Mouse (Mus musculus): ENCODE results near the gene Adamtsl3.

The Adamtsl3 gene

GRCm38 (mm10) chr7:82424281-82424680 is 88.8 kb downstream of the Adamtsl3 start:
- no peak for DNase-seq

DNA sequence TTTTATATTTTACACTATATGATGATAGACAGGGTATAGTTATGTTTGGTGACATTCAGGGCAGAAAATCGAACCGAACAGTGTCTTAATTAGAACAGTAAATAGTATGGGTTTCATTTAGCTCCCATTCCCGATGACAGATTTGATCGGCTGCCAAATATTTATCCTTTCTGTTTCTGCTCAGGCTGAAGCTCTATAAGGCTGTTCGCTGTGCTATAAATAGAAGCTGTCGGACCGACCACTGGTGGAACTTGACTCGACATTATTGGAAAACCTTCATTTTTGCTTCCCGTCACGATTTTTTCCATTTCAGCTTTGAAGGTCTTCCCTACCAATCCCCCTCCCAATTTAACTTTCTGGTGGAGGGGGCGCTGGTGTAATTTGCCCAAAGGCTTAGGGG is 89.9 kb downstream of the Adamtsl3 start:
- DNase-seq: no peak

GRCm38 (mm10) chr7:82429447-82429846 is 94.0 kb downstream of the Adamtsl3 start:
- no peak for DNase-seq

- no peak for DNase-seq
Measured at GRCm38 (mm10) chr7:82431572-82431971, 96.1 kb downstream of the Adamtsl3 start.

- DNase-seq: no peak
Measured at GRCm38 (mm10) chr7:82433226-82433625, 97.7 kb downstream of the Adamtsl3 start.

DNA sequence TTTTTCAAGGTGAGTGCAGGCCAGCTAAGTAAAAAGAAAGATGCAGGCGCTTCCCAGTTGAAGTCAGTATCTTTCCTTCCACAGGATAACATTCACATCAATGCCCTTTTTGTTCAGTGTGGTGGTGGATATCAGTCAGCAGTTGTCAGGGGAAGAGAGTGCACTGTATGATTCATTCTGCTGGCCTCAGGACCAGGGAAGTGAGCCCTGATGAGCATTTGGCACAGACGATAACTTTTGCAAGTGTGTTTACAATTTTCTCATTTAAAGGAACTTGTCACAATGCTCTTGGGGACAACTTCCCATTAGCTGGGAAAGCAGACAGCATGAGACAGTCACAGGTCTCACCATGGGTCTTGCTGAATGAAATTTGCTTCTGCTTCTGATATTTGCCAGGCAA is 122.9 kb downstream of the Adamtsl3 start:
- DNase-seq: no peak

- DNase-seq: no peak
Measured at GRCm38 (mm10) chr7:82462921-82463523, 127.5 kb downstream of the Adamtsl3 start.

GRCm38 (mm10) chr7:82464364-82464763 is 128.9 kb downstream of the Adamtsl3 start:
- DNase-seq: no peak

GRCm38 (mm10) chr7:82465437-82465836 is 129.9 kb downstream of the Adamtsl3 start:
- no peak for DNase-seq

DNA sequence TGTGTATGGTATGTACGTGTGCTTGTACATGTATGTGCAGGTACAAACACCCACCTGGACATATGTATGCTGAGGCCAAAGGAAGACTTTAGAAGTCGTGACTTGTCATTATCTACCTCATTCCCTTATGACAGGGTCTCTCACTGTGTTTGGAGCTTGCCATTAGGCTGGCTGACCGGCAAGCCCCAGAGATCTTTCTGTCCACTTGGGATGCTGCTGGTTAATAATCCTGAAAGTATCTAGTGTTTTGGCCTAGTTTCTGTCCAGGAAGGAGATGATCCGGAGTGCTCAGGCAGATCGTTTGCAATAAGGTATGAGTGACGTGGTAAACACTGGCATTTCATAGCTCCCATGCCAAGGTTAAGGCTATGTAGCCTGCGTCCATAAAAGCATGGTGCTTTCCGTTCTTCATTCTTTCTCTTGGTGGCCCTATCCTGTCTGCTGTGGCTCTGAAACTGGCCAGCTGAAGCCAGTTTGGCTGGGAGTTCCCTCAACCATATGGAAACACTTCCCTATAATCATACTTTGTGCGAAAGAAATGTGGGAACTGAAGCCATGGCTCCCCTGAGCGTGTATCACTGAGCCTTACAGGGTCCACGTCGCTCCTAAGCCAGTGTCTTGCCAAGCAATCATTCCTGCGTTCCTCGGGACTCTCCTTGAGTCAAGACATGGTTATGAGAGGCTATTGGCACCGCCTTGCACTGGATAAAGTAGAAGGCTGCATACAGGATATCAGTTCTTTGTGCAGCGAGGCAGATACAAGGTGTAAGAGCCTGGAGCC is 141.1 kb downstream of the Adamtsl3 start:
- no peak for DNase-seq

GRCm38 (mm10) chr7:82478461-82478860 is 143.0 kb downstream of the Adamtsl3 start:
- DNase-seq: no peak

DNA sequence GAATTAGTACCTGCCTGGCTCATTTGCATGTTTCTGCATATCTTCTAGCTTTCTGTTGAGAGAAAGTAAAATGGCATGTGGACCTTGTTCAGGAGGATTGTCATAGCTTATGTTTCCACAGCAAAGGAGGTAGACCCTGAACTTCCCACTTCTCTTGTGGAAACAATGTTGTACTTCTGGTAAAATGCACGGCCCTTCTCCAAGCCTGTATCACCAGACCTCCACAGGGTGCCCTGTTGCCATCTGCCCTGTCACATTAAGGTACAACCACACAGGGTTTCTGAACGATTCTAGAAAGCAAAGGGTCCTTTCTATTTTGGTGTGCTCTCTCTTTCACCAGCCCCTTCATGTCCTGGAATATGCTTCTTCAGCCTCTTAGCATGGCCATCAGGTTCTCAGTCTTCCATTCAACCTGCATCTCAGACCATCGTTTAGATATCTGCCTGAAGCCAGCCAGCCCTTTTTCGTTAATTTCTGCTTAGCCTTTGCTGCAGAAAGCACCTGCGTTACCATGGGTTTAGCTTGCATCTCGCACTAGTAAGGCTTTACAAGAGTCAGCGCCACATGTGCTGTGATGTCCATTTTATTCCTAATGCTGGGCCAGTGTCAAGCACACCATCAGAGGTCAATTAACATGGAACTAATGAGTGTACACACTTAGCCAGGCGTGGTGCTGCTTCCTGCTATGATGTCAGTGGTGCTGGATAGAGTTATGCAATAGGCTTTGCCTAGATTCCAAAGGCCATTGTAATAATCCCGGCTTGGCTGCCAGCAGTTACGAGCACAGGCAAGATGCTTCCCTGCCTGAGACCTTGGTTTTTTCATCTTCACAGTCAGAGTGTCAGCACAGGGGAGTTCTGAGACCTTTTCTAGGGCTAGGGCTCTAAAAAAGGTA is 143.6 kb downstream of the Adamtsl3 start:
- DNase-seq: peak; percentile 45 to 50

DNA sequence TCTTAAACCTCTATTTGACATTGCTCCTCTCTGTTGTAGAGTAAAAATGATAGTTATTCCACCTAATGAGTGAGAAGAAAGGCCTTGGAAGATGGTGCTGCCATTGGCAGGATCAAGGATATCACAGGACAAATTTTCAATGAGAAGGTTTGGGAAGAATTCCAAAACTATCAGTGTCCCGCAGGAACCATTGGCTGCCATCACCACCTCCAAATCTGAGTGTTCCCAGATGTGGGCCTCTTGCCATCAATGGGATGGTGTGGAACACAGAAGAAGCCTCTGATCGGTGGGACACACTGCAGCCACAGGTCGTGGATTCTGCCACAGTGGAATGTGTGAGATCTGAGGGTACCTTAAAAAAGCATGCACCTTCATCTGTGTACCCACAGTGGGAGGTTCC is 147.9 kb downstream of the Adamtsl3 start:
- DNase-seq: no peak

DNA sequence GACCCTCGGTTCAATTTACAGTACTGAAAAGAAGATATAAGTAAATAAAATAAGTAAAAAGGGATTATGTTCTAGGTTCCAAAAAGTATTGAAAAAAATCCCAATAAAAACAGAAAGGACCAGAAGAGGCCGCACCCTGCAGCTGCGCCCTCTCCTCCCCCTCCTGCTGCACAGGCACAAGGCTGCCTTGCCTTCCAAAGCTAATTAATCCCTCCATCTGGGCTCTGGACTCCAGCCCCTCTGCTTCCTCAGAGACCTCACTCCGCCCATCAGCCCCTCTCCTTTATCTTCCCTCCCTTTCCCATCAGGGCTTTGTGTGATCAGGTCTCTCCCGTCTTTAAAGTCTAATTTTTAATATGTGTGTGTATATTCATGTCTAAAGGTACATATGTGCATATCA is 149.3 kb downstream of the Adamtsl3 start:
- no peak for DNase-seq

- no peak for DNase-seq
Measured at GRCm38 (mm10) chr7:82485344-82485954, 150.0 kb downstream of the Adamtsl3 start.

GRCm38 (mm10) chr7:82491018-82491417 is 155.5 kb downstream of the Adamtsl3 start:
- DNase-seq: no peak

- no peak for DNase-seq
Measured at GRCm38 (mm10) chr7:82492881-82493280, 157.4 kb downstream of the Adamtsl3 start.

DNA sequence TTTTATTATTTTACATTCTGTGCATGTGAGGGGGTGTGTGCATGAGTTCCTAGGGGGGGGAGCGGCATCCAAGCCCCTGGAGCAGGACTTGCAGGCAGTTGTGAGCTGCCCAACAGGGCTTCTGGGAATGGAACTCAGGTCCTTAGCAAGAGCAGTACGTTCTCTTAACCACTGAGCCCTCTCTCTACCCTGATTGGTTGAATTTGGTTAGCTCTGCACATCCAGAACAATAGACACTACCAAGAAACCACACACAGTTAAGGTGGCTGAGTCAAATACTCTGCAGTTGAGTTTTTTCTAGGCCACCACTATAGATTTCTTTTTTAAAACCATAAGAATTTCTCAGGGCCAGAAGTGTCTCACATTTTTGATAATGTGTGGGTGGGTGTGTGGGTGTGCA is 158.7 kb downstream of the Adamtsl3 start:
- DNase-seq: no peak

DNA sequence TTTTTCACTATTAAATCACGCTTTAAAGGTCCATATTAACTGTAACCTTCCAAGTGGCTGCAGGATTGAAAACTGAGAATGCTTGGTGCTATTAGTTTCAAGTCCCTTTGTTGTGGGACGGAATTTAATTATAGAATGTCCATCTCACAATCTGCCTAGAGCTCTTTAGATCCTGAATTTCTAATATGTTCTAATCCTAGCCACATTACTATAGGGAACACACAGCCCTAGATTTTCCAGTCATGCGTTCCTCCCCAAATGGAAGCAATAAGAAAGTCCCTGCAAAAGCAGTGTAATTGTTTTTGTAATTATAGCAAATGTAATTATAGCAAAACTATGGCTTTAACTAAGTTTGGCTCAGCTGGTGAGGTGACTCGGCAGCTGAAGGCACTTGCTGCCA is 161.6 kb downstream of the Adamtsl3 start:
- no peak for DNase-seq

DNA sequence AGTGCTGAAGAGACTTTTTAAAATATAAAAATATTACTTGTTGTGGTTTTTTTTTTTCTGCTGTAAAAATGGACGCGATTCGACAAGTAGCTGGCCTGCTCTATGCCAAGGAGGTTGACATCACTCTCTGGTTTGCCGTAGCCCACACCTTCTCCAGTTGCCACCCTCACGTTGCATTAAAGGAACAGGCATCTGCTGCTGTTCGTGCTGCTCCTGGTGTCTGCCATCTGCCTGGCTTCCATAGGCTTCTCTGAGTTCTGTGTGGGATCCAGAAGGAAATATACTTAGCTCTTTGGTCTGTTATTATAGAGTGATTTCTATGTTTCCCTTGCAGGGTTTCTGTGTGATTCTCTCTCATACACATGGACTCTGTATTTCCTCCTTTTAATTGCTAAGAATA is 165.8 kb downstream of the Adamtsl3 start:
- DNase-seq: no peak

- DNase-seq: no peak
Measured at GRCm38 (mm10) chr7:82502511-82502910, 167.0 kb downstream of the Adamtsl3 start.

DNA sequence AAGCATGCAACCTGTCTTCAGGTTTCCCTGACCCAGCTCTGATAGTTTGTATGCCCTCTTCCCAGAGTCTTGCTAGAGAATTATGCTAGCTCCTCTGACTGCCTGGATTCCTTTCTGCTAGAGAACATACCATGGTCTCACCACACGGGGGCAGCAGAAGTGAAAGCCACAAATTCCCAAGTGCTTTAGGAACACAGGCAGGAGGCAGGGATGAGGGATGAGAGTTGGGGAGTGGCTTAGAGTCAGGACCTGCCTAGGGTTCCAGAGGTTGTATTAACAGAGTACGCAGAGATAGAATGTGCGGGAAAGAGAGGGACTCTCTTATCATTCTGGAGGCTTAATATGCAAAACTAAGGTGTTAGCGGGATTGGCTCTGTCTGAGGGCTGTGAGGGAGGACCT is 168.6 kb downstream of the Adamtsl3 start:
- DNase-seq: peak; percentile 50 to 51

GRCm38 (mm10) chr7:82530583-82530982 is 195.1 kb downstream of the Adamtsl3 start:
- no peak for DNase-seq
